Mouse (Mus musculus) liver, adult 2 months (tissue): ENCODE data around the gene Tspan17.

Experiments
- CTCF ChIP-seq: fragments of 200-500 bp; IDR thresholded peaks from 2 replicates; pipeline ENCODE4 v1.5.1; 2011; ENCODE audit warnings: low read depth, low read length, control low read depth
- POLR2A ChIP-seq: fragments of 200-500 bp; IDR thresholded peaks from 2 replicates; pipeline ENCODE4 v1.6.1; 2011; ENCODE audit warnings: low read length, control low read depth; ENCODE audit not compliant: insufficient read depth; ENCODE audit errors: extremely low read depth

- TF ChIP-seq POLR2A (no peak), CTCF (no peak)
Measured at GRCm38 (mm10) chr13:54748721-54749060, 40.5 kb upstream of the Tspan17 start.
